Mouse (Mus musculus): ENCODE measurements at regions not wholly inside any gene's neighbourhood (a gene's known extent, or its start where the extent isn't known, plus 50 kb on each side); places are given as distances from the start of the nearest gene placed in this dataset.

DNA sequence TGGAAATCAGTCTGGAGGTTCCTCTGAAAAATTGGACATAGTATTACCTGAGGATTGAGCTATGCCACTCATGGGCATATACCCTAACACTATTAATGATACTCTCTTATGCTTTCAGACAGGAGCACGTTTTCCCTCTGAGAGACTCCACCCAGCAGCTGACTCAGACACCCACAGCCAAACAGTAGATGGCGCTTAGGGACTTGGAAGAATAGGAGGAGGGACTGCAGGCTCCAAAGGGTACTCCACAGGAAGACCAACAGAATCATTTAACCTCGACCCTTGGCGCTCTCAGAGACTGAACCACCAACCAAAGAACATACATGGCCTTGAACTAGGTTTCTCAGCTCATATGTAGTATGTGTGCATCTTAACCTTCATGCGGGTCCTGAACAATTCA, 216.0 kb upstream of the Fut9 start:
- no peak for DNase-seq (ENCODE audit: low read depth, low spot score)

DNA sequence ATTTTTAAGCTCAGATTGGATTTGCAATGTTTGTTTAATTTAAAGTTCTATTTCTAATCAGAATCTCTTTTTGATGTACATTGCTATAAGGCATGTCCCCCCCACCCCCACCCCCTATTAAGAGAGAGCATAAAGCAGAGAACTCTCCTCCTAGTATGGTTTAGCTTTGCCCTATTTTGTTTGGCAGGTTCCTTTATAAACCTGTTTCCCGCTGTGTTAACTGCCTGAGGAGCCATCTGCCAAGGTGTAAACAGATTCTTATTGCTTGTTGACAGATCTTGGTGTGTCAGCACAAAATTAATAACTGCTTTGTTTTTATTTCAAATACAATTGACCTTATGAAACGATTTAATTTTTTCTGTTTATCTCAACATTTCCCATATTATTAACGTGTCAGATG, 200.3 kb upstream of the Fut9 start:
- DNase-seq (ENCODE audit: low read depth, low spot score) = peak; percentile 92

DNA sequence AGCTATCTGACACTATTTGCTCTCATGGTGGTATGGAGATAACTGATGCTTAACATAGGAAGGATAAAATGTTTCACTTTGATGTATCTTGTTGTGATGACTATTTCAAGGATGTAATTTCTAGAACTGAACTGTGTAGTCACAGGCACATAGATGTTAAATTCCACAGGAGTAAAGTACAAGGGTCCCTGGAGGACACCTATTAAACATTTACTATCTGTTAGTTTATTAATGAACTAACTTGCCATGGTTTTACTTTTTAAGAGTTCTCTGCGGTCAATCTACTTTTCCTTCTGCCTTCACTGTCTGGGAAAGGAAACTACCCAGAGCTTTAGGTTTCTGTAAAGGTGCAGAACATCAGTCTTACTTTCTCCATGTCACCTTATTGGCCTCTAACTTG, 198.5 kb upstream of the Fut9 start:
- no peak for DNase-seq (ENCODE audit: low read depth, low spot score)

DNA sequence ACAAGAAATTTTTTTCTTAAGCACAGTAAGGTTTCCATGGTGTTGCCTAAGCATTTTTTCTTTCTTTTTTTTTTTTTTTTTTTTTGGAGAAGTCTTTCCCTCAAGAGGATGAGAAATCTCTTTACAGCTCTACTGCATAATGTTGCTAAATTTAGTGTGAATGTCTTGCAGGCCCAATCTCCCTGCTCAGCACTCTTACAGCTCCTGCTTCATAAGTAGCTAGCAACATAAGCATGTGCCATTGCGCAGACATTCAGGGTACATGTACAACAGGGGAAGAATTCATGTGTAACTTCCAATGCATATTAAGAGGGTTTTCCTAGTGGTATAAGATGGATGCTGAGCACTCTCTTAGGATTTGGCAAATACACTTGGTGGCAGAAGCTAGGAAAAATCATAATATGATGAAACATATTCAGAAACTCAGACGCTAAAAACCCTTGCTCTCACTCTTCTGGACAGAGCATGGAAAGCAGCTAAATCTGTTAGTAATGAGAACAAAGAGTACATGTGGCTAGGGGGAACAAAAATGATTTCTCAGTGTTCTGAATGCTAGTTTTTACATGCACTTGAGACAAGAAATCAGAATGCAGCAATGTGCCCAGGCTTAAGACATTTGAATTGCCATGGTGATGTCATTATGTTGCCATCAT, 155.8 kb upstream of the Fut9 start:
- peak; percentile 73 for DNase-seq (ENCODE audit: low read depth, low spot score)

DNA sequence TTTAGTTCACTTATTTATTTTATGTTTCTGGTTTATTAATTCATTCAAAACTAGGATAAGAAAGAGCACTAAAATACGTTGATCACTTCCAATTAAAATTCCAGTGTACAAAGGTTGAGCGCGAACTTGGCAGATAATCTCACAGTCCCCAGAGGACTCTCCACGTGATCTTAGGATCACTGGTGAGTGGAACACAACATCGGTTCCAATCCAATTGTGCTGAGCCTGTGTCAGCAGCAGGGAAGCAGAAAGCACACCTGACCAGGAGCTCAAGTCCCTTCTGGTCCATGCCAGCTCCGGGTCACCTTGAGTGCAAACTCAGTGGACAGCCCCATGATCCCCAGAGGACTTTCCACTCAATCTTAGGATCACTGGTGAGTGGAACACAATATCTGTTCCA, 132.5 kb upstream of the Fut9 start:
- no peak for DNase-seq (ENCODE audit: low read depth, low spot score)

DNA sequence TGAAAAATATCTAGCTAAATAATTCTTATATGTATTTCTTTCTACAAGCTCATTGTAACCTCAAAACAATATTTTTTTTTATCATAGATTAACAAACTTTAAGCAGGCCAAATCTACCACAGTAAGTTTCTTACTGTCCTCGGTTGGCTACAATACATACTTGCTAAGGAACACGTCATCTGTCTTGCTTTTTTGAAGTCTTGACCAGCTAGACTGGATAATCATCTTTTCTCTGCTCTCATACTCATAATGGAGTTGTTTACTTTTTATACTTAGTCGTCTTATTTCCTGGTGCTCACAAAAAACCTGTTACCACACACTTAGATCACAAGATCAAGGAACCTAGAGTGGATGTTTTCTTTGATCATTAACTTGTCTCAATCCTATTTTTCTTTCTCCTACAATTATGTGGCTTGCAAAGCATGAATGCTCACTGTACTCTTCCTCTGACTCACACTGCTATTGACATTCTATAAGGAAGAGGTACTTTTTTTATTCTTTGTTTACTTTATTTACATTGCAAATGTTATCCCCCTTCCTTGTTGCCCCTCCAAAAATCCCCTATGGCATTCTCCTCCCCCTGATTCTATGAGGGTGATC, 95.4 kb upstream of the Fut9 start:
- DNase-seq (ENCODE audit: low read depth, low spot score) = no peak

DNA sequence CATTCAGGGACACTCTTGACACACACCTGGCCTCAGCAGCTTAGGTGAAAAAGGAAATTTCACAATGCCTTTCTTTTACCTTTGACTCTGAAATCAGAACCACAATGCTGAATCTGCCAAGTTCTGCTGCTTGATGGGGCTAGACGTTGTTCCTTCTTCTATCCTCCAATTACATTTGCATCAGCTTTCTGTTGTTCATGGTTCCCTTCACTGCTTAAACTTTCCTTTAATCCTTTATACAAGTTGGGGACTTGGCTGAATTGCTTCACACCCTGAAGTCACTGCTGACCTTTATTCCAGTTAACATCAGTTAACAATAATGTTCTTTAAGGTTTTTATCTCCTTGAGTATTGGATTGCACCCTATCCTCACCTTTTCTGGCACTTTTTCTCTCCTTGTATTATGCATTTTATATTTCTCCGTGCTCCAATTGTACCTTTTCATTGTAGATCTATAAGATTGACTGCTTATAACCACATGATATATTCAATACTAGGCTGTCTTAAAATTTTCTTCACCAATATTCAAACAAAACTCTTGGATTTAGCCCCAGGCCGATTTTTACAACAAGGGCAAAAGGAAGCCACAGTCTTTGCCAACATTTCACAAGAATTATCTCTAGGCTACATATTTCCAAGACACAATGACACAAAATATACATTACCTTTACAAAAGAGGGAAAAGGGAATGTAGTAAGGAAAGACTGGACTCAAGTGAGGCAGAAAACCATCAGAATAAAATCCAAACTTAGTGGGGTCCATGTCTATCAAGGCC, 92.0 kb upstream of the Fut9 start:
- no peak for DNase-seq (ENCODE audit: low read depth, low spot score)

Data from brain, adult 2 months (tissue).